Mouse (Mus musculus): Measurements from ENCODE around the gene Prl8a1. TPM values are rescaled to one million over a fixed set of nuclear protein-coding genes. Genes with fewer than 3 reads are reported as not detected.

Gene Prl8a1
- polyA plus RNA-seq (2011; ENCODE audit: insufficient read length, low read depth, missing spikeins) = not detected in 2 replicates

DNA sequence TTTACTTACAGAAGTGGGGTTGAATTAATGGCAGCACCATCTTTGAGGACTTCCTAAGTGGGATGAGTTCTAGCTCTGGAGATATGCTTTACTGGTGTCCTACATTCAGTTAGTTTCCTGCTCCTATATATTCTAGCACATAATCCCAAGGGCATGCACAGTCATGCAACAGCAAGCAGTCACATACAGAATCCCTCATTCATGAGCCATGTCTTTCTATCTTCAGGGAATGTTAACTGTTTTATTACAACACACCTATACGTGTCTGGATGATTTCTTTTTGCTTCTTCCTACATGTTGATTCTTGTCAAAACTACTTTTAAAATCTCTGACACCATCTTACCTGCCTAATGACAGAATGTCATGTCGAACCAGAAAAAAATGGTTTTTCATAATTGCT is at the start of gene Prl8a1:
Prl8a1 (minus strand) TSS at position 101 of the 400 bp plus-strand sequence.
- no peak within 1 kb of the TSS for H3K4me3 ChIP-seq (ENCODE audit: insufficient read depth, low read length)

DNA sequence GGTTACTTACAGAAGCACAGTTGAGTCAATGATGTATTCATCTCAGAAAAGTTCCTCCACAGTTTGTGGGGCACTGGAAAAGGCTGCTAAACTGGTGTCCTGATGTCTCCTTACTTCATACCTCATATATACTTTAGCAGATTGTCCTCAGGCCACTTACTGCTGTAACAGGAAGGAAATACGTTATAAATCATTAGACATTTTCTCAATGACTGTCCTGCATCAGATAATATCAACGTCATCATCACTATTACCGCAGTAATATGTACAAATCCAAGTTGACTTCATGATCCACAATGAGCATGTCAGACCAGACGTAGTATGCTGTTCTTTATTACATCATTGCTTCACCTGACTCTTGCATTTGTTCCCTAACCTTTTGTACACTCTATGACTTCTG is 28.5 kb upstream of the Prl8a1 start, which contains the start of gene Prl7b1:
Prl7b1 (minus strand) TSS at position 101 of the 400 bp plus-strand sequence.
- no peak within 1 kb of the TSS for H3K27ac ChIP-seq (ENCODE audit: insufficient read depth, low read length)
- H3K4me1 ChIP-seq (ENCODE audit: control insufficient read depth, insufficient read depth, low read length) = no peaks in the 10 kb centered on the region
- H3K4me3 ChIP-seq (ENCODE audit: insufficient read depth, low read length) = no peak within 1 kb of the TSS
- no peak for TF ChIP-seq CTCF (IDR thresholded peaks at IDR 0.05; ENCODE audit: borderline replicate concordance, insufficient read depth, low read length)
- no peak for TF ChIP-seq POLR2A (IDR thresholded peaks at IDR 0.05; ENCODE audit: low read depth, low read length)

More for the DNA sequence above, at the start of gene Prl8a1:
- TF ChIP-seq POLR2A (IDR thresholded peaks at IDR 0.05; ENCODE audit: low read depth, low read length) = no peak
- TF ChIP-seq CTCF (IDR thresholded peaks at IDR 0.05; ENCODE audit: borderline replicate concordance, insufficient read depth, low read length) = no peak
- H3K27ac ChIP-seq (ENCODE audit: insufficient read depth, low read length) = no peak within 1 kb of the TSS
- H3K4me1 ChIP-seq (ENCODE audit: control insufficient read depth, insufficient read depth, low read length) = no peaks in the 10 kb centered on the region

DNA sequence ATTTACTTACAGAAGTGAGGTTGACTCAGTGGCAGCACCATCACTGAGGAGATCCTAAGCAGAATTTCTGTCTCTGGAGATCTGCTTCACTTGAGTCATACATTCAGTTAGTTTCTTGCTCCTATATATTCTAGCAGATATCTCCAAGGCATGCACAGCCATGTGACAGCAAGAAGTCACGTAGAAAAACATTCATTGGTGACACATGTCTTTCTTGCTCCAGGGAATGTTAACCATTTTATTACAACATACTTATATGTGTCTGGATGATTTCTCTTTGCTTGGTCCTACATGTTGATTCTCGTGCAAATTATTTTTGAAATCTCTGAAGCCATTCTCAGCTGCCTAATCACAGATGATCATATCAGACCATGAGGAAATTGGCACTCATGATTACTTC is 17.5 kb downstream of the Prl8a1 start, which contains the start of gene Prl8a9:
Prl8a9 (minus strand) TSS at position 101 of the 400 bp plus-strand sequence.
- Histone ChIP-seq H3K4me3 (ENCODE audit: insufficient read depth, low read length) (no peak within 1 kb of the TSS), H3K4me1 (ENCODE audit: control insufficient read depth, insufficient read depth, low read length) (no peaks in the 10 kb centered on the region), H3K27ac (ENCODE audit: insufficient read depth, low read length) (no peak within 1 kb of the TSS)
- TF ChIP-seq POLR2A (IDR thresholded peaks at IDR 0.05; ENCODE audit: low read depth, low read length) (no peak), CTCF (IDR thresholded peaks at IDR 0.05; ENCODE audit: borderline replicate concordance, insufficient read depth, low read length) (no peak)

DNA sequence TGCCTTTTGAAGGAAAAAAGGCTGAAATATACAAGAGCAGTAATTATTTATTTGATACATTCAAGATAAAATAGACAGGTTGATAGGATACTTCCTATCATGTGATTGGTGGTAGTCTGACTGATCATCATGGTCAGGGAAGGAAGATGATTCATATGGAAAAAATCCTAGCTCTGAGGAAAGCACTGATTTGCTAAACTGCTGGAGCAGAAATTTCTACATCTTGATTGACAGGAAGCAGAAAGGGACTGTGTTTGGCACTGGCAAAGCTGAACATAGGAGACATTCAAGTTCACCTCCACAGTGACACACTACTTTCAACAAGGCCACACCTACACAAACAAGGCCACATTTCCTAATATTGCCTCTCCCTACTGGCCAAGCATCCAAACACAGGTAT is 28.6 kb downstream of the Prl8a1 start:
- no peak overlapping the region for H3K4me3 ChIP-seq (ENCODE audit: insufficient read depth, low read length)
- no peak for TF ChIP-seq CTCF (IDR thresholded peaks at IDR 0.05; ENCODE audit: borderline replicate concordance, insufficient read depth, low read length)
- no peak for TF ChIP-seq POLR2A (IDR thresholded peaks at IDR 0.05; ENCODE audit: low read depth, low read length)
- H3K27ac ChIP-seq (ENCODE audit: insufficient read depth, low read length) = no peak overlapping the region
- peaks cover 3% of the 10 kb centered on the region for H3K4me1 ChIP-seq (ENCODE audit: control insufficient read depth, insufficient read depth, low read length)

Other genes starting within 250 kb of the Prl8a1 start
- not detected in 2 replicates for gene Prl8a2, start 236.5 kb downstream of the Prl8a1 start, polyA plus RNA-seq (2011; ENCODE audit: insufficient read length, low read depth, missing spikeins)
- not detected in 2 replicates for gene Prl2b1, start 191.3 kb downstream of the Prl8a1 start, polyA plus RNA-seq (2011; ENCODE audit: insufficient read length, low read depth, missing spikeins)
- not detected in 2 replicates for gene Prl8a6, start 143.5 kb downstream of the Prl8a1 start, polyA plus RNA-seq (2011; ENCODE audit: insufficient read length, low read depth, missing spikeins)
- gene Prl8a8, start 69.0 kb downstream of the Prl8a1 start, polyA plus RNA-seq (2011; ENCODE audit: insufficient read length, low read depth, missing spikeins) = not detected in 2 replicates
- gene Prl8a9, start 17.6 kb downstream of the Prl8a1 start, polyA plus RNA-seq (2011; ENCODE audit: insufficient read length, low read depth, missing spikeins) = not detected in 2 replicates
- gene Prl7b1, start 28.4 kb upstream of the Prl8a1 start, polyA plus RNA-seq (2011; ENCODE audit: insufficient read length, low read depth, missing spikeins) = not detected in 2 replicates
- gene Prl7a1, start 60.3 kb upstream of the Prl8a1 start, polyA plus RNA-seq (2011; ENCODE audit: insufficient read length, low read depth, missing spikeins) = not detected in 2 replicates
- gene Prl7a2, start 85.9 kb upstream of the Prl8a1 start, polyA plus RNA-seq (2011; ENCODE audit: insufficient read length, low read depth, missing spikeins) = not detected in 2 replicates
- gene Prl7d1, start 134.6 kb upstream of the Prl8a1 start, polyA plus RNA-seq (2011; ENCODE audit: insufficient read length, low read depth, missing spikeins) = not detected in 2 replicates
- gene Prl7c1, start 198.6 kb upstream of the Prl8a1 start, polyA plus RNA-seq (2011; ENCODE audit: insufficient read length, low read depth, missing spikeins) = not detected in 2 replicates
- not detected in 2 replicates for gene Prl2a1, start 219.5 kb upstream of the Prl8a1 start, polyA plus RNA-seq (2011; ENCODE audit: insufficient read length, low read depth, missing spikeins)